Mouse (Mus musculus): Measurements from ENCODE around the gene Lbhd2. TPM values are rescaled to one million over a fixed set of nuclear protein-coding genes. Genes with fewer than 3 reads are reported as not detected.

Lbhd2 gene
- polyA plus RNA-seq, 1 experiment from 2014 or later: 1.2 TPM

GRCm38 (mm10) chr12:111416921-111417779 lies 10.5 kb downstream of the Lbhd2 start, which contains the start of gene Exoc3l4:
Gene Exoc3l4, plus strand, starts transcription at chr12:111417017.
- Histone ChIP-seq H3K27ac (ENCODE audit: low read length) (peak within 1 kb of the TSS; percentile 45), H3K4me2 (ENCODE audit: low read depth, low read length) (peak within 1 kb of the TSS; percentile 78), H3K36me3 (ENCODE audit: control insufficient read depth, insufficient read depth, low read length) (no peaks in the 10 kb centered on the region), H3K9ac (ENCODE audit: low read depth, low read length) (peak within 1 kb of the TSS; percentile 64), H3K27me3 (replicated peaks; ENCODE audit: control insufficient read depth, insufficient read depth, low read length) (peaks cover 6% of the 10 kb centered on the region), H3K4me3 (ENCODE audit: low read length) (peak within 1 kb of the TSS; percentile 41), H3K9me3 (ENCODE audit: control insufficient read depth, low read length) (no peaks in the 10 kb centered on the region), H3K4me1 (ENCODE audit: control insufficient read depth, insufficient read depth, low read length) (peaks cover 38% of the 10 kb centered on the region)
- WGBS: 3% methylated on average over 17 of the region's 17 CpGs
- ATAC-seq: peak; percentile 71

GRCm38 (mm10) chr12:111419918-111420317 lies 13.3 kb downstream of the Lbhd2 start:
- ATAC-seq: no peak
- no peaks in the 10 kb centered on the region for H3K36me3 ChIP-seq (ENCODE audit: control insufficient read depth, insufficient read depth, low read length)
- peaks cover 24% of the 10 kb centered on the region for H3K4me1 ChIP-seq (ENCODE audit: control insufficient read depth, insufficient read depth, low read length)
- no peak overlapping the region for H3K9ac ChIP-seq (ENCODE audit: low read depth, low read length)
- 73% methylated on average over 5 of the region's 5 CpGs for WGBS
- peaks cover 32% of the 10 kb centered on the region for H3K27me3 ChIP-seq (replicated peaks; ENCODE audit: control insufficient read depth, insufficient read depth, low read length)
- no peak overlapping the region for H3K4me2 ChIP-seq (ENCODE audit: low read depth, low read length)
- H3K27ac ChIP-seq (ENCODE audit: low read length): no peak overlapping the region
- H3K9me3 ChIP-seq (ENCODE audit: control insufficient read depth, low read length): no peaks in the 10 kb centered on the region
- H3K4me3 ChIP-seq (ENCODE audit: low read length): no peak overlapping the region

GRCm38 (mm10) chr12:111420946-111421709 lies 14.5 kb downstream of the Lbhd2 start:
- H3K9me3 ChIP-seq (ENCODE audit: control insufficient read depth, low read length): no peaks in the 10 kb centered on the region
- peak overlapping the region; percentile 11; the same call in 1 of the 2 replicates for H3K4me2 ChIP-seq (ENCODE audit: low read depth, low read length)
- no peak overlapping the region for H3K4me3 ChIP-seq (ENCODE audit: low read length)
- no peaks in the 10 kb centered on the region for H3K36me3 ChIP-seq (ENCODE audit: control insufficient read depth, insufficient read depth, low read length)
- no peak; the same call in 1 of the 2 replicates for ATAC-seq
- no peak overlapping the region for H3K27ac ChIP-seq (ENCODE audit: low read length)
- peak overlapping the region; percentile 12; the same call in 1 of the 2 replicates for H3K9ac ChIP-seq (ENCODE audit: low read depth, low read length)
- peaks cover 42% of the 10 kb centered on the region for H3K27me3 ChIP-seq (replicated peaks; ENCODE audit: control insufficient read depth, insufficient read depth, low read length)
- 34% methylated on average over 7 of the region's 7 CpGs for WGBS
- peaks cover 29% of the 10 kb centered on the region for H3K4me1 ChIP-seq (ENCODE audit: control insufficient read depth, insufficient read depth, low read length)

GRCm38 (mm10) chr12:111422852-111423251 lies 16.2 kb downstream of the Lbhd2 start:
- peaks cover 42% of the 10 kb centered on the region for H3K27me3 ChIP-seq (replicated peaks; ENCODE audit: control insufficient read depth, insufficient read depth, low read length)
- H3K9ac ChIP-seq (ENCODE audit: low read depth, low read length): no peak overlapping the region
- H3K4me1 ChIP-seq (ENCODE audit: control insufficient read depth, insufficient read depth, low read length): peaks cover 18% of the 10 kb centered on the region
- no peak overlapping the region for H3K4me3 ChIP-seq (ENCODE audit: low read length)
- H3K36me3 ChIP-seq (ENCODE audit: control insufficient read depth, insufficient read depth, low read length): no peaks in the 10 kb centered on the region
- H3K9me3 ChIP-seq (ENCODE audit: control insufficient read depth, low read length): no peaks in the 10 kb centered on the region
- WGBS: 53% methylated on average over 5 of the region's 5 CpGs
- H3K4me2 ChIP-seq (ENCODE audit: low read depth, low read length): no peak overlapping the region
- ATAC-seq: 0 out of 2 replicates have a peak, but pooled peaks have one; percentile 19
- H3K27ac ChIP-seq (ENCODE audit: low read length): no peak overlapping the region

- no peak overlapping the region for H3K27ac ChIP-seq (ENCODE audit: low read length)
- no peak overlapping the region for H3K9ac ChIP-seq (ENCODE audit: low read depth, low read length)
- H3K4me2 ChIP-seq (ENCODE audit: low read depth, low read length): peak overlapping the region; percentile 28
- no peak for ATAC-seq
- 0 out of 2 replicates have a peak overlapping the region, but pooled peaks have one; percentile 9 for H3K4me3 ChIP-seq (ENCODE audit: low read length)
- no peaks in the 10 kb centered on the region for H3K36me3 ChIP-seq (ENCODE audit: control insufficient read depth, insufficient read depth, low read length)
- H3K9me3 ChIP-seq (ENCODE audit: control insufficient read depth, low read length): no peaks in the 10 kb centered on the region
- 17% methylated on average over 43 of the region's 43 CpGs for WGBS
- peaks cover 48% of the 10 kb centered on the region for H3K27me3 ChIP-seq (replicated peaks; ENCODE audit: control insufficient read depth, insufficient read depth, low read length)
- H3K4me1 ChIP-seq (ENCODE audit: control insufficient read depth, insufficient read depth, low read length): peaks cover 26% of the 10 kb centered on the region
These were observed 17.0 kb downstream of the Lbhd2 start for GRCm38 (mm10) chr12:111423570-111424129.

GRCm38 (mm10) chr12:111424547-111424946 lies 17.9 kb downstream of the Lbhd2 start:
- Histone ChIP-seq H3K4me1 (ENCODE audit: control insufficient read depth, insufficient read depth, low read length) (peaks cover 33% of the 10 kb centered on the region), H3K27me3 (replicated peaks; ENCODE audit: control insufficient read depth, insufficient read depth, low read length) (peaks cover 51% of the 10 kb centered on the region), H3K4me2 (ENCODE audit: low read depth, low read length) (no peak overlapping the region), H3K4me3 (ENCODE audit: low read length) (no peak overlapping the region), H3K9ac (ENCODE audit: low read depth, low read length) (no peak overlapping the region), H3K27ac (ENCODE audit: low read length) (no peak overlapping the region), H3K9me3 (ENCODE audit: control insufficient read depth, low read length) (no peaks in the 10 kb centered on the region), H3K36me3 (ENCODE audit: control insufficient read depth, insufficient read depth, low read length) (no peaks in the 10 kb centered on the region)
- WGBS: 38% methylated on average over 9 of the region's 9 CpGs
- ATAC-seq: no peak

GRCm38 (mm10) chr12:111425258-111425657 lies 18.6 kb downstream of the Lbhd2 start:
- ATAC-seq: 0 out of 2 replicates have a peak, but pooled peaks have one; percentile 3
- 5% methylated on average over 15 of the region's 15 CpGs for WGBS
- no peak overlapping the region for H3K4me3 ChIP-seq (ENCODE audit: low read length)
- no peaks in the 10 kb centered on the region for H3K9me3 ChIP-seq (ENCODE audit: control insufficient read depth, low read length)
- no peak overlapping the region for H3K27ac ChIP-seq (ENCODE audit: low read length)
- no peak overlapping the region for H3K9ac ChIP-seq (ENCODE audit: low read depth, low read length)
- H3K27me3 ChIP-seq (replicated peaks; ENCODE audit: control insufficient read depth, insufficient read depth, low read length): peaks cover 58% of the 10 kb centered on the region
- no peaks in the 10 kb centered on the region for H3K36me3 ChIP-seq (ENCODE audit: control insufficient read depth, insufficient read depth, low read length)
- peaks cover 40% of the 10 kb centered on the region for H3K4me1 ChIP-seq (ENCODE audit: control insufficient read depth, insufficient read depth, low read length)
- no peak overlapping the region for H3K4me2 ChIP-seq (ENCODE audit: low read depth, low read length)

- H3K27me3 ChIP-seq (replicated peaks; ENCODE audit: control insufficient read depth, insufficient read depth, low read length): peaks cover 64% of the 10 kb centered on the region
- H3K9me3 ChIP-seq (ENCODE audit: control insufficient read depth, low read length): no peaks in the 10 kb centered on the region
- WGBS: 18% methylated on average over 29 of the region's 29 CpGs
- H3K36me3 ChIP-seq (ENCODE audit: control insufficient read depth, insufficient read depth, low read length): no peaks in the 10 kb centered on the region
- H3K27ac ChIP-seq (ENCODE audit: low read length): no peak overlapping the region
- H3K9ac ChIP-seq (ENCODE audit: low read depth, low read length): no peak overlapping the region
- peaks cover 45% of the 10 kb centered on the region for H3K4me1 ChIP-seq (ENCODE audit: control insufficient read depth, insufficient read depth, low read length)
- no peak overlapping the region for H3K4me3 ChIP-seq (ENCODE audit: low read length)
- peak; percentile 41 for ATAC-seq
- H3K4me2 ChIP-seq (ENCODE audit: low read depth, low read length): no peak overlapping the region
These were observed 19.3 kb downstream of the Lbhd2 start for GRCm38 (mm10) chr12:111425789-111426460.
